8 mouse cellular contexts compared by ENCODE assay signal in genomic region chr7:83802509-83802908, GRCm38 (mm10). TPM values are rescaled to one million over a fixed set of nuclear protein-coding genes. Genes with fewer than 3 reads are reported as not detected.
DNase-seq lines count a peak whose midpoint lies in the region; ATAC-seq and TF ChIP-seq lines count a peak whose summit lies in the region.

No protein-coding gene starts in this region.

- no peak overlapping the region for H3K4me2 ChIP-seq in embryonic facial prominence, embryonic 11.5 days (ENCODE audit: low read depth, low read length)

- no peak overlapping the region for H3K4me3 ChIP-seq in lung, adult 2 months (replicated peaks; ENCODE audit: extremely low read depth, low read depth, low read length)
- H3K4me3 ChIP-seq in embryonic facial prominence, embryonic 11.5 days (ENCODE audit: low read depth, low read length), result no peak overlapping the region

- peak; percentile 44; the same call in 1 of the 2 replicates for TF ChIP-seq CTCF in lung, adult 2 months (IDR thresholded peaks at IDR 0.05; ENCODE audit: insufficient read depth, low read length)

- H3K36me3 ChIP-seq in embryonic facial prominence, embryonic 11.5 days (replicated peaks; ENCODE audit: control insufficient read depth, insufficient read depth, low read depth, low read length), result no peaks in the 10 kb centered on the region

- no peak overlapping the region for H3K27ac ChIP-seq in embryonic facial prominence, embryonic 11.5 days (replicated peaks; ENCODE audit: low read depth, low read length)

- WGBS in lung, adult 2 months, result 23% methylated on average over 7 of the region's 7 CpGs
- 67% methylated on average over 7 of the region's 7 CpGs for WGBS in embryonic facial prominence, embryonic 11.5 days

- 0 out of 2 replicates have a peak, but pooled peaks cover 3% of the 10 kb centered on the region for H3K4me1 ChIP-seq in lung, adult 2 months (ENCODE audit: control insufficient read depth, insufficient read depth, low read length)
- no peaks in the 10 kb centered on the region for H3K4me1 ChIP-seq in embryonic facial prominence, embryonic 11.5 days (ENCODE audit: control insufficient read depth, insufficient read depth, low read length)

- H3K9me3 ChIP-seq in embryonic facial prominence, embryonic 11.5 days (replicated peaks; ENCODE audit: control insufficient read depth, low read length), result no peaks in the 10 kb centered on the region

- peak; percentile 31 to 83 for DNase-seq in adrenal gland, adult (ENCODE audit: inconsistent age in 2 of 2, low spot score in 1 of 2)
- no peak for DNase-seq in adrenal gland, adult 18-20 months (ENCODE audit: low spot score in 2 of 2)
- no peak for DNase-seq in lung, adult 2 months
- no peak for DNase-seq in lung, adult 18-20 months
- DNase-seq in embryonic facial prominence, embryonic 11.5 days (ENCODE audit: low spot score), result peak; percentile 79
- peak; percentile 10 to 35 for DNase-seq in kidney, postnatal 36 days
- DNase-seq in retina, embryonic 14.5 days (ENCODE audit: low spot score), result peak; percentile 78
- DNase-seq in urinary bladder, postnatal 4 days (ENCODE audit: low spot score in 2 of 2), result no peak

- no peak for ATAC-seq in embryonic facial prominence, embryonic 11.5 days (replicated peaks; ENCODE audit: insufficient number of reproducible peaks, low FRiP score, low TSS enrichment, low read depth)

- H3K9ac ChIP-seq in embryonic facial prominence, embryonic 11.5 days (replicated peaks; ENCODE audit: low read length), result no peak overlapping the region

- TF ChIP-seq POLR2A in lung, adult 2 months (IDR thresholded peaks at IDR 0.05; ENCODE audit: borderline replicate concordance, extremely low read depth, low read depth, low read length), result no peak

- no peaks in the 10 kb centered on the region for H3K27me3 ChIP-seq in embryonic facial prominence, embryonic 11.5 days (ENCODE audit: control insufficient read depth, insufficient read depth, low read length)

RNA-seq across cellular contexts. Expression of gene Cfap161, which starts 7.8 kb away (rescaled TPM):
- under 1 TPM; 0.63 to 0.74 TPM for total RNA-seq in adrenal gland, adult 18-20 months (2021)
- 2.3 and 3.3 TPM in 2 replicates for polyA plus RNA-seq in lung, adult 2 months (2012; rRNA removed)
- polyA plus RNA-seq in embryonic facial prominence, embryonic 11.5 days (2014; fragmentation: Nextera tagmentation; extraction: Ambion mirVana), result 0.41 TPM in 1 of 2 replicates, not detected in the other

RNA-seq across cellular contexts. Expression of gene Il16, which starts 57.0 kb away (rescaled TPM):
- 1 to 10 TPM; 5.6 to 6.3 TPM for total RNA-seq in adrenal gland, adult 18-20 months (2021)
- 12.0 and 15.7 TPM in 2 replicates for polyA plus RNA-seq in lung, adult 2 months (2012; rRNA removed)
- polyA plus RNA-seq in embryonic facial prominence, embryonic 11.5 days (2014; fragmentation: Nextera tagmentation; extraction: Ambion mirVana), result 1.6 and 3.0 TPM in 2 replicates

Comparison
In these comparisons a context has a peak if more than half of its experiments do, and no peak if none do; other contexts are left out.
1. DNase-seq: peak in adrenal gland, adult (2 of 2), embryonic facial prominence, embryonic 11.5 days (single experiment), kidney, postnatal 36 days (2 of 2) and retina, embryonic 14.5 days (single experiment); none in adrenal gland, adult 18-20 months (0 of 2), lung, adult 2 months (single experiment), lung, adult 18-20 months (0 of 2) and urinary bladder, postnatal 4 days (0 of 2).